Mouse (Mus musculus): ENCODE measurements at regions not wholly inside any gene's neighbourhood (a gene's known extent, or its start where the extent isn't known, plus 50 kb on each side); places are given as distances from the start of the nearest gene placed in this dataset.
A peak's percentile ranks its signal among the peaks of the same experiment; 100 is the strongest.

DNA sequence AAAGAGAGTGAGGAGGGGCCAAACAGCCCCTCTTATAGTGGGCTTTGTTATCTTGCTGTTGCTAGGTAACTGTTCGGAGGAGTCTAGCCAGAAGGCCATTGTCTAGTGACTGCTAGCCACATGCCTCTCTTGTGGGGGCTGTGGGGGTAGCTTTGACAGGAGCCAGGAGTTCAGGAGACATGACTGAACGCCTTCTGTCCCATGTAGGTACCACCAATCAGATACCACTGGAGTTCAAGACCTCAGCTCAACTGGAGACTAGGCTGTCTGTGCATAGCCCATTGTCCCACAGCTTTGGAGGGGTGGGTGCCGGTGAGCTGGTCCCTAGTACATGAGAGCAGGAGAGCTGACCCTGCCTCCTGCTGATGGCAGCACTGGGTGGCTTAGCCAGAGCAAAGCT is 82.4 kb upstream of the Unc93a2 start:
- no peaks in the 10 kb centered on the region for H3K9me3 ChIP-seq (replicated peaks; ENCODE audit: low read length)

DNA sequence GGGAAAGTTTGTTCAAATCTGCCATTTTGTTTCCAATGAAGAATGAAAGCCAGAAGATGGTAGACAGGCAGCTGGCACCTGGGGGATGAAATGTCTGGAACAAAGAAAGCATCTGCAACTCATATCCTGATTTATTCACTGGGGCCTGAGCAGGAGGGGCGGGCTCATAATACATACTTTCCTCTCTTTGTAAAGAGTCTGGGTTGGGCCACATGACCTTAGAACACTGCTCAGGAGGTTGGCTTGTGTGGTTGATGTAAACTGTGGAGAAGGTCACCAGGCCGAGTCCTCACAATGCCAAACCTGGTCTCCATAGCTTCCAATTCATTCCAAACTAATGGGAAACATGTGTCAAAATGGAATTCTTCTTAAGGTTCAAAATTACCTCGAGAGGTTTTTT is 79.6 kb upstream of the Unc93a2 start:
- H3K4me3 ChIP-seq (replicated peaks; ENCODE audit: low read depth, low read length), result no peak overlapping the region

More for the DNA sequence above, 82.4 kb upstream of the Unc93a2 start:
- no peak overlapping the region for H3K27ac ChIP-seq
- no peak overlapping the region for H3K4me2 ChIP-seq (ENCODE audit: low read length)
- DNase-seq (ENCODE audit: low spot score) (no peak), ATAC-seq (replicated peaks; ENCODE audit: low FRiP score, low read depth) (no peak)
- no peak overlapping the region for H3K4me3 ChIP-seq (replicated peaks; ENCODE audit: low read depth, low read length)
- H3K36me3 ChIP-seq (ENCODE audit: insufficient read depth, low read length), result no peaks in the 10 kb centered on the region
- TF ChIP-seq CTCF (IDR thresholded peaks at IDR 0.05; ENCODE audit: low read depth), result no peak
- 55% methylated on average over 3 of the region's 3 CpGs for WGBS
- no peaks in the 10 kb centered on the region for H3K27me3 ChIP-seq (ENCODE audit: insufficient read depth, low read length)
- H3K4me1 ChIP-seq (replicated peaks; ENCODE audit: insufficient read depth, low read length), result no peaks in the 10 kb centered on the region
- H3K9ac ChIP-seq (ENCODE audit: low read depth, low read length), result no peak overlapping the region

DNA sequence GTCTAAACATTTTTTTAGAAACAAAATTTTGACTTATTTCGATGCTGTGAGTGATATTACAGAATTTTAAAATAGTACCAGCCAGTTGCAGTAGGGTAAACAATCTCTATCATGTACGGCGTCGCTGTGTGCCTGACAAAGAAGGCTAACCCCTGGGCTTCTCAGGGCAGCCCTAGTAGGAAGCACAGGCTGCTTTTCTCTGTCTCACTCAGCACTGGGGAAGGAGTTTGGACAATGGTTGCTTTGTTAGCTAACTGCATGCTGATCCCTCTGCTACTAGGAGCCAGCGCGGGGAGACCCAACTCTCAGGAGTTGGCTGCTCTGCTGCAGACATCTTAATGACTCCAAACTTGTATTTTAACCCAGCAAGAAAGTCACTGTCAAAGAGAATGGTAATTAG is 75.9 kb upstream of the Unc93a2 start:
- ATAC-seq (replicated peaks; ENCODE audit: low FRiP score, low read depth) (no peak), DNase-seq (ENCODE audit: low spot score) (no peak)
- H3K27ac ChIP-seq, result no peak overlapping the region
- no peaks in the 10 kb centered on the region for H3K27me3 ChIP-seq (ENCODE audit: insufficient read depth, low read length)
- H3K4me1 ChIP-seq (replicated peaks; ENCODE audit: insufficient read depth, low read length), result no peaks in the 10 kb centered on the region
- H3K36me3 ChIP-seq (ENCODE audit: insufficient read depth, low read length), result no peaks in the 10 kb centered on the region
- no peak overlapping the region for H3K4me2 ChIP-seq (ENCODE audit: low read length)
- no peak overlapping the region for H3K9ac ChIP-seq (ENCODE audit: low read depth, low read length)
- no peak for TF ChIP-seq CTCF (IDR thresholded peaks at IDR 0.05; ENCODE audit: low read depth)
- WGBS, result 50% methylated on average over 6 of the region's 6 CpGs
- H3K9me3 ChIP-seq (replicated peaks; ENCODE audit: low read length), result no peaks in the 10 kb centered on the region
- H3K4me3 ChIP-seq (replicated peaks; ENCODE audit: low read depth, low read length), result no peak overlapping the region

More for the DNA sequence above, 79.6 kb upstream of the Unc93a2 start:
- Histone ChIP-seq H3K4me1 (replicated peaks; ENCODE audit: insufficient read depth, low read length) (no peaks in the 10 kb centered on the region), H3K36me3 (ENCODE audit: insufficient read depth, low read length) (no peaks in the 10 kb centered on the region), H3K9ac (ENCODE audit: low read depth, low read length) (no peak overlapping the region), H3K9me3 (replicated peaks; ENCODE audit: low read length) (no peaks in the 10 kb centered on the region), H3K27me3 (ENCODE audit: insufficient read depth, low read length) (no peaks in the 10 kb centered on the region), H3K27ac (no peak overlapping the region), H3K4me2 (ENCODE audit: low read length) (no peak overlapping the region)
- ATAC-seq (replicated peaks; ENCODE audit: low FRiP score, low read depth) (no peak), DNase-seq (ENCODE audit: low spot score) (no peak)
- TF ChIP-seq CTCF (IDR thresholded peaks at IDR 0.05; ENCODE audit: low read depth), result no peak
- whole genome bisulfite sequencing, result 73% methylated on average over 3 of the region's 3 CpGs

DNA sequence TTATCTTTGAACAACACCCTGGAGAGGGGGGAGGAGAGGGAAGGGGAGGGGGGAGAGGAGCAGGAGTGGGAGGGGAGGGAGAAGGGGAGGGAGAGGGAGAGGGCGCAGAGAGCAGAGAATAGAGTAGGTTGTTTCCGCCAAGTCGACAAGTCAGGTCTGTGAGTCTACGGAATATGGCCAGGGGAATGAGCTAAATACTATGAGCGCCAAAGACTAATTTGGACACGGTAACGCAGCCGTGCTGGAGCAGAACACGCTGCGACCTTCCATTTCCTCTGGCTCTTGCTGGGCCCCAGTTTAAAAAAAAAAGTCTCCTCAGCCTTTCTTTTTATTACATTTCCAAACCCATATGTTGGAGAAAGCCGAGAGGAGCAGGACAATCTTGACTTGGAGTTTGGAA is 71.7 kb upstream of the Unc93a2 start:
- Histone ChIP-seq H3K4me2 (ENCODE audit: low read length) (no peak overlapping the region), H3K4me1 (replicated peaks; ENCODE audit: insufficient read depth, low read length) (no peaks in the 10 kb centered on the region), H3K36me3 (ENCODE audit: insufficient read depth, low read length) (no peaks in the 10 kb centered on the region), H3K4me3 (replicated peaks; ENCODE audit: low read depth, low read length) (no peak overlapping the region), H3K9me3 (replicated peaks; ENCODE audit: low read length) (no peaks in the 10 kb centered on the region), H3K9ac (ENCODE audit: low read depth, low read length) (no peak overlapping the region), H3K27me3 (ENCODE audit: insufficient read depth, low read length) (no peaks in the 10 kb centered on the region), H3K27ac (no peak overlapping the region)
- DNase-seq (ENCODE audit: low spot score) (no peak), ATAC-seq (replicated peaks; ENCODE audit: low FRiP score, low read depth) (no peak)
- TF ChIP-seq CTCF (IDR thresholded peaks at IDR 0.05; ENCODE audit: low read depth), result no peak
- whole genome bisulfite sequencing, result 73% methylated on average over 11 of the region's 11 CpGs

DNA sequence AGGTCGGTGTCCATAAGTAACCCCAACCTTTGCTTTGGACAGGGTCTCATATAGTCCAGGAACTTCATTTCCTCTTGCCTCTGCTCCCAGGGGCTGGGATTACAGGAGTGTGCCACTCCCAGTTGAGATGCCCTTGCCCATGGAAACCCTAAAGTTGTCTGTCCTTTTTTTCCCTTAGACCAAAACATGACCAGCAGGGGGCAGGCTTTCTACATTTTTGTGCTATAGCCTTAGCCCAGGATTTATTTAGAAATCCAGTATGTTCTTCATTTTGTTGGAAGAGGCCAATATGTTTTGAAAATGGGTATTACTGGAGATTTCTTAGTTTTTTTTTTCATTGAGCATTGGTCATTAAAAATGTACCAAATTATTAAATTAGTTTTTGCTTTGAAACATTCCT is 58.6 kb upstream of the Unc93a2 start:
- H3K36me3 ChIP-seq (ENCODE audit: insufficient read depth, low read length), result no peaks in the 10 kb centered on the region
- no peak overlapping the region for H3K27ac ChIP-seq
- WGBS, result 57% methylated on average over 1 of the region's 1 CpGs
- H3K4me2 ChIP-seq (ENCODE audit: low read length), result no peak overlapping the region
- no peaks in the 10 kb centered on the region for H3K4me1 ChIP-seq (replicated peaks; ENCODE audit: insufficient read depth, low read length)
- no peaks in the 10 kb centered on the region for H3K27me3 ChIP-seq (ENCODE audit: insufficient read depth, low read length)
- ATAC-seq (replicated peaks; ENCODE audit: low FRiP score, low read depth), result no peak
- no peaks in the 10 kb centered on the region for H3K9me3 ChIP-seq (replicated peaks; ENCODE audit: low read length)
- TF ChIP-seq CTCF (IDR thresholded peaks at IDR 0.05; ENCODE audit: low read depth), result peak; percentile 73
- no peak overlapping the region for H3K4me3 ChIP-seq (replicated peaks; ENCODE audit: low read depth, low read length)
- DNase-seq (ENCODE audit: low spot score), result peak; percentile 69
- no peak overlapping the region for H3K9ac ChIP-seq (ENCODE audit: low read depth, low read length)

DNA sequence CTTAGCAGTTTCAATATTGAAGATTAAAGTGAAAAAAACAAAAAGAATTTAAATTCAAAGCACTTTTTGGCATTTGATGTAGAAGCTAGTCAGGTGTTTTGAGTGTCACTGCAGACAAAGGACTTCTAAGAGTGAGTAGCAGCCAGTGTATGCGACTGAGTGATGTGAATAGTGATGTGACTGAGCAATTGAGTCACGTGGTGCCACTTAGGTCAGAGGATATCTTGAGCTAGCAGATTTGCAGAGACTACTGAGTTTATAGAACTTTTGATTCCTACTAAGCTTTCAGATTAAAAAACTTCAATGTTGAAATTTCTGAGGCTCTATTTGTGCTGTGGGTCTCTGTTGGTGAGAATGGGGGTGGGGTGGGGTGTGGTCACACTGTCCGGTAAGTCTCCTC is 49.8 kb upstream of the Unc93a2 start:
- 66% methylated on average over 3 of the region's 3 CpGs for WGBS
- no peak for ATAC-seq (replicated peaks; ENCODE audit: low FRiP score, low read depth)
- no peak overlapping the region for H3K27ac ChIP-seq
- H3K4me2 ChIP-seq (ENCODE audit: low read length), result no peak overlapping the region
- no peaks in the 10 kb centered on the region for H3K4me1 ChIP-seq (replicated peaks; ENCODE audit: insufficient read depth, low read length)
- no peak for TF ChIP-seq CTCF (IDR thresholded peaks at IDR 0.05; ENCODE audit: low read depth)
- H3K36me3 ChIP-seq (ENCODE audit: insufficient read depth, low read length), result no peaks in the 10 kb centered on the region
- no peak for DNase-seq (ENCODE audit: low spot score)
- no peaks in the 10 kb centered on the region for H3K27me3 ChIP-seq (ENCODE audit: insufficient read depth, low read length)
- H3K4me3 ChIP-seq (replicated peaks; ENCODE audit: low read depth, low read length), result no peak overlapping the region
- H3K9me3 ChIP-seq (replicated peaks; ENCODE audit: low read length), result no peaks in the 10 kb centered on the region
- H3K9ac ChIP-seq (ENCODE audit: low read depth, low read length), result no peak overlapping the region
